Mouse (Mus musculus): Measurements from ENCODE around the gene Usp25. TPM values are rescaled to one million over a fixed set of nuclear protein-coding genes. Genes with fewer than 3 reads are reported as not detected.

Usp25 gene
- polyA plus RNA-seq, 1 experiment from 2014 or later: 8.5 TPM

DNA sequence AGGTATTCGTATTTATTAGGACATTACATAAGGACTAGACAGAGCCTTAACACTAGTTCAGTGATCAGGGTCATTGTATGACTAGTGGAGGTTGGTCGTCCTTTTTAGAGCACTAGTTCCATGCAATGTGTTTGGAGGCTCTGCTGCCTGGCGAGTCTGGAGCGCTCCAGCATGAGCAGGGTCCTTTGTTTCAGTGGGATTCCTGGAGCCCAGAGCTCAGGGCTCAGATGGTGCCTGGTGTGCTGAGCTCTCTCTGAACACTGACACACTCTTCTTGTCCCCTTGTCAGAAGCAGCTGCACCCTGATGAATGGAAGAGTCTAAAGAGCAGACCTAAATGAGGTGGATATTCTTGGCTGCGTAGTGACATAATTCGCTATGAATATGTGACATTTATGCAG is 45.1 kb downstream of the Usp25 start:
- no peak overlapping the region for H3K4me3 ChIP-seq (ENCODE audit: low read depth, low read length)
- no peaks in the 10 kb centered on the region for H3K27me3 ChIP-seq (ENCODE audit: control insufficient read depth, insufficient read depth, low read depth, low read length)
- H3K4me1 ChIP-seq (ENCODE audit: control insufficient read depth, insufficient read depth, low read length): no peaks in the 10 kb centered on the region; the same call in 1 of the 2 replicates
- H3K27ac ChIP-seq (ENCODE audit: low read length): no peak overlapping the region
- H3K36me3 ChIP-seq (ENCODE audit: control insufficient read depth, insufficient read depth, low read length): no peaks in the 10 kb centered on the region
- no peak for ATAC-seq
- H3K9me3 ChIP-seq (replicated peaks; ENCODE audit: control insufficient read depth, low read length, poor library complexity, severe bottlenecking): no peaks in the 10 kb centered on the region
- no peak overlapping the region for H3K4me2 ChIP-seq (ENCODE audit: low read length)
- WGBS: 63% methylated on average over 6 of the region's 6 CpGs
- H3K9ac ChIP-seq (ENCODE audit: low read depth, low read length): no peak overlapping the region

- no peak overlapping the region for H3K4me3 ChIP-seq (ENCODE audit: low read depth, low read length)
- no peak overlapping the region for H3K4me2 ChIP-seq (ENCODE audit: low read length)
- no peaks in the 10 kb centered on the region for H3K9me3 ChIP-seq (replicated peaks; ENCODE audit: control insufficient read depth, low read length, poor library complexity, severe bottlenecking)
- no peak overlapping the region for H3K27ac ChIP-seq (ENCODE audit: low read length)
- no peaks in the 10 kb centered on the region; the same call in 1 of the 2 replicates for H3K4me1 ChIP-seq (ENCODE audit: control insufficient read depth, insufficient read depth, low read length)
- H3K27me3 ChIP-seq (ENCODE audit: control insufficient read depth, insufficient read depth, low read depth, low read length): no peaks in the 10 kb centered on the region
- WGBS: 91% methylated on average over 8 of the region's 8 CpGs
- ATAC-seq: no peak
- H3K36me3 ChIP-seq (ENCODE audit: control insufficient read depth, insufficient read depth, low read length): no peaks in the 10 kb centered on the region
- H3K9ac ChIP-seq (ENCODE audit: low read depth, low read length): no peak overlapping the region
These were observed 46.7 kb downstream of the Usp25 start for GRCm38 (mm10) chr16:77060166-77060565.

GRCm38 (mm10) chr16:77063916-77064315 is 50.4 kb downstream of the Usp25 start:
- Histone ChIP-seq H3K27me3 (ENCODE audit: control insufficient read depth, insufficient read depth, low read depth, low read length) (no peaks in the 10 kb centered on the region), H3K9me3 (replicated peaks; ENCODE audit: control insufficient read depth, low read length, poor library complexity, severe bottlenecking) (no peaks in the 10 kb centered on the region), H3K4me3 (ENCODE audit: low read depth, low read length) (no peak overlapping the region), H3K27ac (ENCODE audit: low read length) (no peak overlapping the region), H3K9ac (ENCODE audit: low read depth, low read length) (no peak overlapping the region), H3K4me2 (ENCODE audit: low read length) (no peak overlapping the region), H3K4me1 (ENCODE audit: control insufficient read depth, insufficient read depth, low read length) (no peaks in the 10 kb centered on the region), H3K36me3 (ENCODE audit: control insufficient read depth, insufficient read depth, low read length) (no peaks in the 10 kb centered on the region; the same call in 1 of the 2 replicates)
- ATAC-seq: no peak
- WGBS: 91% methylated on average over 1 of the region's 1 CpGs

GRCm38 (mm10) chr16:77076954-77077735 is 63.6 kb downstream of the Usp25 start:
- Histone ChIP-seq H3K4me2 (ENCODE audit: low read length) (no peak overlapping the region), H3K36me3 (ENCODE audit: control insufficient read depth, insufficient read depth, low read length) (peaks cover 11% of the 10 kb centered on the region), H3K4me3 (ENCODE audit: low read depth, low read length) (no peak overlapping the region), H3K9ac (ENCODE audit: low read depth, low read length) (no peak overlapping the region), H3K27me3 (ENCODE audit: control insufficient read depth, insufficient read depth, low read depth, low read length) (no peaks in the 10 kb centered on the region), H3K27ac (ENCODE audit: low read length) (no peak overlapping the region), H3K4me1 (ENCODE audit: control insufficient read depth, insufficient read depth, low read length) (no peaks in the 10 kb centered on the region), H3K9me3 (replicated peaks; ENCODE audit: control insufficient read depth, low read length, poor library complexity, severe bottlenecking) (no peaks in the 10 kb centered on the region)
- ATAC-seq: no peak
- WGBS: 49% methylated on average over 15 of the region's 15 CpGs

GRCm38 (mm10) chr16:77077736-77078005 is 64.2 kb downstream of the Usp25 start:
- WGBS: 93% methylated on average over 2 of the region's 2 CpGs
- Histone ChIP-seq H3K9me3 (replicated peaks; ENCODE audit: control insufficient read depth, low read length, poor library complexity, severe bottlenecking) (no peaks in the 10 kb centered on the region), H3K4me1 (ENCODE audit: control insufficient read depth, insufficient read depth, low read length) (no peaks in the 10 kb centered on the region), H3K36me3 (ENCODE audit: control insufficient read depth, insufficient read depth, low read length) (peaks cover 11% of the 10 kb centered on the region; the same call in 1 of the 2 replicates), H3K4me2 (ENCODE audit: low read length) (no peak overlapping the region), H3K9ac (ENCODE audit: low read depth, low read length) (no peak overlapping the region), H3K4me3 (ENCODE audit: low read depth, low read length) (no peak overlapping the region), H3K27me3 (ENCODE audit: control insufficient read depth, insufficient read depth, low read depth, low read length) (no peaks in the 10 kb centered on the region), H3K27ac (ENCODE audit: low read length) (no peak overlapping the region)
- ATAC-seq: no peak

DNA sequence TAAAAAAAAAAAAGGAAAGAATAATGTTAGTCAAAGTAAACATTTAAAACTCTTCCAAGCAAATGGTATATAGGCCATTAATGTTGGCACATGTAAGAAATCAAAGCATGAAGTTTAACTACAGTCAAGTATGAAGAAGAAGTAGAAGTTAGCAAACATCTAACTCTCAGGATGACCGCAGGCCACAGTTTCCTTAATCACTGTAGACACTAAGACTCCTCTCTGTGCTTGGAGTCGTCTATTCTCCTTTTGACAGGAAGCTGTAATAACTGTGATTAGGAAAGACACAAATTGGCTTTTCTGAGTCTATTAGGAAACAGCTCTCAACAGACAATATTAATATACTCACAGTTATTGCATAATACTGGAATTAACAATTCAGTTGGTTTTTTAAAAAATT is 70.6 kb downstream of the Usp25 start:
- WGBS: 81% methylated on average over 2 of the region's 2 CpGs
- Histone ChIP-seq H3K4me3 (ENCODE audit: low read depth, low read length) (no peak overlapping the region), H3K4me1 (ENCODE audit: control insufficient read depth, insufficient read depth, low read length) (no peaks in the 10 kb centered on the region), H3K9me3 (replicated peaks; ENCODE audit: control insufficient read depth, low read length, poor library complexity, severe bottlenecking) (no peaks in the 10 kb centered on the region), H3K9ac (ENCODE audit: low read depth, low read length) (no peak overlapping the region), H3K27ac (ENCODE audit: low read length) (no peak overlapping the region), H3K4me2 (ENCODE audit: low read length) (no peak overlapping the region), H3K36me3 (ENCODE audit: control insufficient read depth, insufficient read depth, low read length) (peaks cover 5% of the 10 kb centered on the region; the same call in 1 of the 2 replicates), H3K27me3 (ENCODE audit: control insufficient read depth, insufficient read depth, low read depth, low read length) (no peaks in the 10 kb centered on the region)
- no peak for ATAC-seq

GRCm38 (mm10) chr16:77089806-77090205 is 76.3 kb downstream of the Usp25 start:
- no peak overlapping the region for H3K4me2 ChIP-seq (ENCODE audit: low read length)
- no peak overlapping the region for H3K9ac ChIP-seq (ENCODE audit: low read depth, low read length)
- H3K27ac ChIP-seq (ENCODE audit: low read length): no peak overlapping the region
- no peak for ATAC-seq
- H3K4me1 ChIP-seq (ENCODE audit: control insufficient read depth, insufficient read depth, low read length): no peaks in the 10 kb centered on the region
- H3K36me3 ChIP-seq (ENCODE audit: control insufficient read depth, insufficient read depth, low read length): 0 out of 2 replicates have a peak, but pooled peaks cover 4% of the 10 kb centered on the region
- no peak overlapping the region for H3K4me3 ChIP-seq (ENCODE audit: low read depth, low read length)
- 95% methylated on average over 3 of the region's 3 CpGs for WGBS
- H3K9me3 ChIP-seq (replicated peaks; ENCODE audit: control insufficient read depth, low read length, poor library complexity, severe bottlenecking): no peaks in the 10 kb centered on the region
- H3K27me3 ChIP-seq (ENCODE audit: control insufficient read depth, insufficient read depth, low read depth, low read length): no peaks in the 10 kb centered on the region

GRCm38 (mm10) chr16:77093526-77093925 is 80.0 kb downstream of the Usp25 start:
- H3K9ac ChIP-seq (ENCODE audit: low read depth, low read length): no peak overlapping the region
- H3K27me3 ChIP-seq (ENCODE audit: control insufficient read depth, insufficient read depth, low read depth, low read length): no peaks in the 10 kb centered on the region
- no peak overlapping the region for H3K27ac ChIP-seq (ENCODE audit: low read length)
- no peak overlapping the region for H3K4me3 ChIP-seq (ENCODE audit: low read depth, low read length)
- 0 out of 2 replicates have a peak, but pooled peaks cover 4% of the 10 kb centered on the region for H3K36me3 ChIP-seq (ENCODE audit: control insufficient read depth, insufficient read depth, low read length)
- no peak for ATAC-seq
- no peak overlapping the region for H3K4me2 ChIP-seq (ENCODE audit: low read length)
- no peaks in the 10 kb centered on the region for H3K4me1 ChIP-seq (ENCODE audit: control insufficient read depth, insufficient read depth, low read length)
- 93% methylated on average over 9 of the region's 9 CpGs for WGBS
- H3K9me3 ChIP-seq (replicated peaks; ENCODE audit: control insufficient read depth, low read length, poor library complexity, severe bottlenecking): no peaks in the 10 kb centered on the region

DNA sequence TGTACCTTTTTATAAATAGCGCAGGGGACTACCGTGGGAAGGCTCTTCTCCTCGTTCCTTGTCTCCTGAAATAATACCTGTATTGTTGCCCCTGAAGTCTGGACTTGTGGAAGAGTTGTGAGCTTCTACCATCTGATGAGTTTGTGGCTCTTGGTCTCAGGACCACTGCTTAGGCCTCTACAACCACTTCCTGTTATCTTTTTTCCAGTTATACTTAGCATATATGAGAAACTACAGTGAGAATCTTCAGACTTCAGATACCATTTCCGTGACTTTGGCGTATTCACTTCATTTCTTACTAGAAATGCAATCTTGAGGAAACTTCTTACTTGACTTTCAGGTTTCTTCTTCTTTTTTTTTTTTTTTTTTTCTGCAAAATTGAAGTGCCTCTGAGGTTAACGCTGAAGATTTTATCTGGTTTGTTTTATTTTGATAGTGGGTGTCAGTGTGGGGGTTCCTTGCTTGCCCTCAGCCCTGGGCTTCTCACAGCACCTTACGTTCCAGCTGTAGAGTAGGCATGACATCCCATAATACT is 81.6 kb downstream of the Usp25 start:
- no peak overlapping the region for H3K9ac ChIP-seq (ENCODE audit: low read depth, low read length)
- ATAC-seq: no peak
- H3K4me1 ChIP-seq (ENCODE audit: control insufficient read depth, insufficient read depth, low read length): 0 out of 2 replicates have a peak, but pooled peaks cover 3% of the 10 kb centered on the region
- H3K27ac ChIP-seq (ENCODE audit: low read length): no peak overlapping the region
- H3K4me2 ChIP-seq (ENCODE audit: low read length): no peak overlapping the region
- no peaks in the 10 kb centered on the region for H3K9me3 ChIP-seq (replicated peaks; ENCODE audit: control insufficient read depth, low read length, poor library complexity, severe bottlenecking)
- WGBS: 96% methylated on average over 7 of the region's 7 CpGs
- no peaks in the 10 kb centered on the region for H3K27me3 ChIP-seq (ENCODE audit: control insufficient read depth, insufficient read depth, low read depth, low read length)
- H3K4me3 ChIP-seq (ENCODE audit: low read depth, low read length): no peak overlapping the region
- H3K36me3 ChIP-seq (ENCODE audit: control insufficient read depth, insufficient read depth, low read length): 0 out of 2 replicates have a peak, but pooled peaks cover 4% of the 10 kb centered on the region
